Mouse (Mus musculus) liver, embryonic 14.5 days (tissue): ENCODE results near the gene Fkbp2.

Experiments
- CTCF ChIP-seq: IDR thresholded peaks from 2 replicates; pipeline ENCODE4 v1.5.1; 2016; ENCODE audit warnings: antibody characterized with exemption, low read depth, control low read depth
- EP300 ChIP-seq: IDR thresholded peaks from 2 replicates; pipeline ENCODE4 v1.6.1; 2016; ENCODE audit warnings: antibody characterized with exemption, low read depth

- no peak for TF ChIP-seq CTCF
- TF ChIP-seq EP300: no peak
These were observed 30.8 kb downstream of the Fkbp2 start for GRCm38 (mm10) chr19:6949532-6949931.
